Mouse (Mus musculus) kidney, adult 2 months (tissue): ENCODE data around the gene Gsdma2. TPM values are rescaled to one million over a fixed set of nuclear protein-coding genes. Genes with fewer than 3 reads are reported as not detected.
"Not testable (repeated sequence)": the region's sequence is repeated elsewhere in the genome, so short reads cannot be mapped to it uniquely, and the experiment has no call there.

Experiments used
- DNase-seq: peaks from one replicate; pipeline ENCODE4 v3.0.0; 2021
- H3K27ac ChIP-seq: fragments of 200-500 bp; 2 replicates; pipeline ENCODE4 v1.5.1; 2012; ENCODE audit warnings: low read depth, low read length, control low read depth, inconsistent platforms; ENCODE audit not compliant: insufficient read depth
- H3K27me3 ChIP-seq: fragments of 200-500 bp; replicated peaks from 2 replicates; pipeline ENCODE4 v1.6.1; 2012; ENCODE audit warnings: mild to moderate bottlenecking, moderate library complexity, low read length, inconsistent platforms; ENCODE audit not compliant: control insufficient read depth, insufficient read depth
- H3K36me3 ChIP-seq: fragments of 200-500 bp; 2 replicates; pipeline ENCODE4 v1.6.1; 2012; ENCODE audit warnings: mild to moderate bottlenecking, moderate library complexity, low read length, inconsistent platforms; ENCODE audit not compliant: control insufficient read depth, insufficient read depth
- H3K4me1 ChIP-seq: fragments of 200-500 bp; 2 replicates; pipeline ENCODE4 v1.6.1; 2011; ENCODE audit warnings: low read length; ENCODE audit not compliant: control insufficient read depth, insufficient read depth
- H3K4me3 ChIP-seq: fragments of 200-500 bp; 2 replicates; pipeline ENCODE4 v1.5.1; 2011; ENCODE audit warnings: mild to moderate bottlenecking, low read depth, low read length, control low read depth; ENCODE audit not compliant: insufficient read depth
- CTCF ChIP-seq: fragments of 200-500 bp; conservative IDR thresholded peaks from 2 replicates; pipeline ENCODE4 v1.5.1; 2011; ENCODE audit warnings: low read depth, mild to moderate bottlenecking, control low read depth, low read length, moderate library complexity, mixed read lengths; ENCODE audit not compliant: insufficient read depth, insufficient read length
- POLR2A ChIP-seq: fragments of 200-500 bp; IDR thresholded peaks from one replicate; pipeline ENCODE4 v1.6.1; 2011; ENCODE audit warnings: low read depth, low read length, control low read depth
- WGBS: fragments of 180-500 bp; shearing (Covaris S2); methylation state at CpG from one replicate; pipeline ENCODE4 v1.1.7; 2018; 5-methylcytosine and 5-hydroxymethylcytosine counted together
- polyA plus RNA-seq: library from polyadenylated mRNA; depleted of rRNA; stranded (reverse); fragments of >200 nt; gene quantifications from 2 replicates; pipeline ENCODE4 v1.2.3, GENCODE M21; 2012

The Gsdma2 gene
- polyA plus RNA-seq, 1 experiment: not detected

GRCm38 (mm10) chr11:98606763-98607162, 39.8 kb upstream of the Gsdma2 start:
- Histone ChIP-seq H3K27ac (no peak overlapping the region), H3K27me3 (0 out of 2 replicates have a peak, but pooled peaks cover 1% of the 10 kb centered on the region), H3K4me1 (no peaks in the 10 kb centered on the region), H3K36me3 (no peaks in the 10 kb centered on the region), H3K4me3 (no peak overlapping the region)
- TF ChIP-seq CTCF (peak; percentile 27; the same call in 1 of the 2 replicates), POLR2A (no peak)
- WGBS: 8% methylated on average over 3 of the region's 3 CpGs
- DNase-seq: peak; percentile 62

DNA sequence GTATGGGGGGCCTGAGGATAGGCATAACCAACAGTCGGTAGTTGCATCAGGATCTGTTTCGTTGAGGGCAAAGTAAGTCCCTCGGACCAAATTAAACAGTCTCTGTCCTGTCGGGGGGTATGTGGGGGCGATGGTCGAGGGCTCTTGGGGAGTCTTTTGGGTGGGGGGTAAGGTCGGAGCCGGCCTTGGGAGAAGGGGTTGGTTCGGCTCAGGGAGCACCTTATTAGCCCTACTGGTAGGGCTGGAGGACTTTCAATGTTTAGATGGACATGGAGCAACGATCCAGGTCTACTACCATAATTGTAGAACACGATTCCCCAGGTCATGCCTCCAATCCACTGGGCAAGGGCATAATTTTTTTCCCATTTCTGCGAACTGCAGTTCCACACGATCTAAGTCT, 25.8 kb upstream of the Gsdma2 start:
- no peaks in the 10 kb centered on the region for H3K36me3 ChIP-seq
- H3K4me3 ChIP-seq: no peak overlapping the region
- no peaks in the 10 kb centered on the region for H3K4me1 ChIP-seq
- no peak for TF ChIP-seq CTCF
- TF ChIP-seq POLR2A: no peak
- no peaks in the 10 kb centered on the region for H3K27me3 ChIP-seq
- 93% methylated on average over 13 of the region's 13 CpGs for WGBS
- no peak overlapping the region for H3K27ac ChIP-seq
- DNase-seq: no peak

- H3K4me1 ChIP-seq, H3K36me3 ChIP-seq, H3K27ac ChIP-seq, H3K27me3 ChIP-seq, H3K4me3 ChIP-seq: not testable (repeated sequence)
- WGBS: 50% methylated on average over 6 of the region's 6 CpGs
- peak; percentile 55 for DNase-seq
Measured at GRCm38 (mm10) chr11:98623981-98624380, 22.6 kb upstream of the Gsdma2 start.

GRCm38 (mm10) chr11:98624381-98624780, 22.2 kb upstream of the Gsdma2 start:
- H3K36me3 ChIP-seq, H3K27me3 ChIP-seq, H3K27ac ChIP-seq, H3K4me1 ChIP-seq, H3K4me3 ChIP-seq, DNase-seq: not testable (repeated sequence)
- WGBS: 94% methylated on average over 2 of the region's 2 CpGs

GRCm38 (mm10) chr11:98625611-98626410, 20.7 kb upstream of the Gsdma2 start, which contains the start of the genes Gm12355 and Gsdma3:
Gene Gm12355, minus strand, starts transcription at chr11:98625661.
Gene Gsdma3, plus strand, starts transcription at chr11:98626360.
- H3K36me3 ChIP-seq: no peaks in the 10 kb centered on the region
- TF ChIP-seq POLR2A: no peak
- no peak for TF ChIP-seq CTCF
- H3K27me3 ChIP-seq: no peaks in the 10 kb centered on the region
- no peaks in the 10 kb centered on the region for H3K4me1 ChIP-seq
- no peak within 1 kb of the TSS for H3K27ac ChIP-seq
- DNase-seq: no peak
- H3K4me3 ChIP-seq: no peak within 1 kb of the TSS
- WGBS: 87% methylated on average over 10 of the region's 10 CpGs

DNA sequence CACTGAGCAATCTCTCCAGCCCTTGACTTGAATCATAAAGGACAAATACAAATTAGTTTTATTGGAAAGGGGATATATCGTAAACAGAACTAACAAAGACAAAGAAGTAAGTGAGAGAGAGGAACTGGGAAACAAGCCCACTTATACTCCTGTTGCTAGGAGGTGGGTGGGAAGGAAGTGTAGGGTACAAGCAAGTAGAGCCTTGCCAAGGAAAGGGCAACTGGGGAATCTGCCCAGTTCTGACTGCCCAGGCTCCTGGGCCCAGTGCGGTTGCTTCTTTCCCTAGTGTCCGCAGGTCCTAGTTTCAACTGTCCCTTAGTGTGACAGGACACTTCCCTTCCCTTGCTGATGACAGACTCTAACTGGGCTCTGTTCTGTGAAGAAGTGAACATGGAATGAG, 17.9 kb upstream of the Gsdma2 start:
- no peak for DNase-seq

DNA sequence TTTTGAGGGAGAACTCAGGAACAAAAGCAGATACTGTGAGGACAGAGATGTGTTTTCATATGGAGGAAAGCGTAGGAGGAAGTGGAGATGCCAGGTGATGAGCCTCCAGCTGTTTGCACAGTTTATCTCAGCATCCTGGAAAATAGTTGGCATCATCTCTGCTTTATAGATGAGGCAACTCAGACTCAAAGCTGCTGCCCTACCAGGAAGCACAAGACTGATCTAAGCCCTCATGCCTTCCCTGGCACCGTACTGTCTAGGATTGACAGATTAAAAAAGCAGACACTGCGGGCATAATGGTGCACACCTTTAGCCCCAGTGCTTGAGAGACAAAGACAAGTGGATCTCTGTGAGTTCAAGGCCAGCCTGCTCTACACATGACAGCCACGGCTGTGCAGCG, 15.9 kb upstream of the Gsdma2 start:
- WGBS: 86% methylated on average over 5 of the region's 5 CpGs
- Histone ChIP-seq H3K27me3 (no peaks in the 10 kb centered on the region), H3K36me3 (no peaks in the 10 kb centered on the region), H3K4me1 (no peaks in the 10 kb centered on the region), H3K4me3 (no peak overlapping the region), H3K27ac (no peak overlapping the region)
- no peak for DNase-seq
- TF ChIP-seq POLR2A: no peak
- no peak for TF ChIP-seq CTCF

More for the DNA sequence above, 17.9 kb upstream of the Gsdma2 start:
- no peak for TF ChIP-seq CTCF
- no peak for TF ChIP-seq POLR2A
- Histone ChIP-seq H3K27me3 (no peaks in the 10 kb centered on the region), H3K4me1 (no peaks in the 10 kb centered on the region), H3K4me3 (no peak overlapping the region), H3K36me3 (no peaks in the 10 kb centered on the region), H3K27ac (no peak overlapping the region)
- 98% methylated on average over 3 of the region's 3 CpGs for WGBS
